Mouse (Mus musculus) spleen, adult 2 months (tissue): ENCODE measurements around the gene Pgd.

Experiments
- CTCF ChIP-seq: fragments of 200-500 bp; IDR thresholded peaks from 2 replicates; pipeline ENCODE4 v1.5.1; 2011; ENCODE audit warnings: mild to moderate bottlenecking, inconsistent platforms; ENCODE audit not compliant: insufficient read depth, insufficient read length, insufficient replicate concordance; ENCODE audit errors: extremely low read depth
- POLR2A ChIP-seq: fragments of 200-500 bp; IDR thresholded peaks from 2 replicates; pipeline ENCODE4 v1.6.1; 2011; ENCODE audit warnings: low read depth, low read length, inconsistent platforms

- TF ChIP-seq POLR2A (no peak), CTCF (peak; percentile 30; the same call in 1 of the 2 replicates)
Observed at GRCm38 (mm10) chr4:149182755-149183154, 16.2 kb upstream of the Pgd start.
